Mouse (Mus musculus) lung, embryonic 16.5 days (tissue): ENCODE measurements around the gene Plekhh2. TPM values are rescaled to one million over a fixed set of nuclear protein-coding genes. Genes with fewer than 3 reads are reported as not detected.

Experiments used
- ATAC-seq: fragments of 200-750 bp; cut with Nextera tagmentation; 2 replicates; pipeline ENCODE4 v1.8.0; 2017; ENCODE audit warnings: low read depth, mild to moderate bottlenecking, moderate library complexity
- H3K27ac ChIP-seq: fragments of 300-500 bp; sonication (generic); 2 replicates; pipeline ENCODE4 v1.5.1; 2014; ENCODE audit warnings: mild to moderate bottlenecking, control low read depth, low read length
- H3K27me3 ChIP-seq: fragments of 300-500 bp; sonication (generic); 2 replicates; pipeline ENCODE4 v1.6.1; 2014; ENCODE audit warnings: low read depth, low read length, mixed read lengths; ENCODE audit not compliant: control insufficient read depth, insufficient read depth
- H3K36me3 ChIP-seq: fragments of 300-500 bp; sonication (generic); 2 replicates; pipeline ENCODE4 v1.6.1; 2014; ENCODE audit warnings: low read length; ENCODE audit not compliant: control insufficient read depth, insufficient read depth
- H3K4me1 ChIP-seq: fragments of 300-500 bp; sonication (generic); replicated peaks from 2 replicates; pipeline ENCODE4 v1.6.1; 2014; ENCODE audit warnings: low read length, mixed read lengths; ENCODE audit not compliant: control insufficient read depth, insufficient read depth
- H3K4me2 ChIP-seq: fragments of 300-500 bp; sonication (generic); 2 replicates; pipeline ENCODE4 v1.6.1; 2014; ENCODE audit warnings: low read depth, low read length, control low read depth
- H3K4me3 ChIP-seq: fragments of 300-500 bp; sonication (generic); 2 replicates; pipeline ENCODE4 v1.5.1; 2014; ENCODE audit warnings: mild to moderate bottlenecking, low read length, control low read depth
- H3K9ac ChIP-seq: fragments of 300-500 bp; sonication (generic); 2 replicates; pipeline ENCODE4 v1.6.1; 2014; ENCODE audit warnings: low read length, control low read depth
- H3K9me3 ChIP-seq: fragments of 300-500 bp; sonication (generic); 2 replicates; pipeline ENCODE4 v1.6.1; 2016; ENCODE audit warnings: low read length; ENCODE audit not compliant: control insufficient read depth
- WGBS: fragments of 180-500 bp; shearing (Covaris S2); extraction: QIAGEN DNeasy Blood & Tissue Kit; methylation state at CpG from one replicate; pipeline ENCODE4 v1.1.7; 2014; 5-methylcytosine and 5-hydroxymethylcytosine counted together
- polyA plus RNA-seq: library from polyadenylated mRNA; unstranded; fragments of >200 nt; fragmentation: Nextera tagmentation; extraction: Ambion mirVana; gene quantifications from 2 replicates; pipeline ENCODE4 v1.2.1, GENCODE M21; 2015

Gene Plekhh2
- polyA plus RNA-seq, 1 experiment from 2014 or later, result 10.5 TPM

GRCm38 (mm10) chr17:84576621-84577293 lies 65.1 kb downstream of the Plekhh2 start:
- Histone ChIP-seq H3K27me3 (no peaks in the 10 kb centered on the region), H3K4me2 (no peak overlapping the region), H3K9me3 (no peaks in the 10 kb centered on the region), H3K27ac (no peak overlapping the region), H3K4me3 (no peak overlapping the region), H3K36me3 (peaks cover 11% of the 10 kb centered on the region), H3K9ac (no peak overlapping the region), H3K4me1 (no peaks in the 10 kb centered on the region)
- 72% methylated on average over 16 of the region's 16 CpGs for WGBS
- ATAC-seq, result no peak

DNA sequence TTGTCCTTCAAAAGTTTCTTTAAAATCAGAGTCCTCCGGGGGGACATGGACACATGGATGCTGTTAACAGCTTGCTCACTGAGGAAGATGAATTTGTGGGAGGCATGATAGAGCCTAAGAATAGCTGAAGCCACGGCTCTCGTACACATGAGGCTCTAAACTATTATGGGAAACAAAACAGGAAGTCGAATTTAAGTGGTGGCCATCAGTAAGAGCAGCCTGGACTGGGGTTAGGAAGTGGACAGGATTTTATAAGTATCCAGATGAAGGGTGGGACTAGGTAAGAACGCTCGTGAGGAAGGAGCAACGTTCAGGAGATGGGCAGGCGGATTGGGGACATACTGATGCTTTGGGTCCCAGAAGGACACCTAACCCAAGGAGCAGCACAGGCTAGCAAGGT lies 67.6 kb downstream of the Plekhh2 start:
- Histone ChIP-seq H3K27me3 (no peaks in the 10 kb centered on the region), H3K36me3 (peaks cover 16% of the 10 kb centered on the region), H3K4me3 (no peak overlapping the region), H3K27ac (no peak overlapping the region), H3K9ac (no peak overlapping the region), H3K4me1 (no peaks in the 10 kb centered on the region), H3K4me2 (no peak overlapping the region), H3K9me3 (no peaks in the 10 kb centered on the region)
- no peak for ATAC-seq
- WGBS, result 63% methylated on average over 8 of the region's 8 CpGs

DNA sequence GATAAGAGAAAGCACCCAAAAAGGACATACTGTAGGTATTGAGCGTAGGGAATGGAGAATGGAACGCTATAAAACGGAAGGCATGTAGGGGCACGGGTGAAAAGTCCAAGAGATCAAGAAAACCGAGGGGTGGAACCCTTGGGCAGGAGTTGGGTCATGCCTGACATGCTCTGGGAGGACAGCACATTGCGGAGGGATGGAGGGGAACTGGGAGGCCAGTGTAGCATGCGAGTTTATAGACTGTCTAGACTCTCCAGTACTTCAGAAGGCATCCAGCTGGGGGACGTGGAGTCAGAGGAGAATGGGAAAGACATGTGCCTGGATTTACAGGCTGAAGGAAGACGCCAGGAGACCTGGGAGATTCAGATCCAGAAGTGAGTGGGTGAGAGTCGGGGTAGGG lies 68.1 kb downstream of the Plekhh2 start:
- Histone ChIP-seq H3K27ac (no peak overlapping the region), H3K27me3 (no peaks in the 10 kb centered on the region), H3K4me3 (no peak overlapping the region), H3K9ac (no peak overlapping the region), H3K36me3 (peaks cover 16% of the 10 kb centered on the region), H3K9me3 (no peaks in the 10 kb centered on the region), H3K4me2 (no peak overlapping the region), H3K4me1 (no peaks in the 10 kb centered on the region)
- 81% methylated on average over 10 of the region's 10 CpGs for WGBS
- no peak for ATAC-seq

DNA sequence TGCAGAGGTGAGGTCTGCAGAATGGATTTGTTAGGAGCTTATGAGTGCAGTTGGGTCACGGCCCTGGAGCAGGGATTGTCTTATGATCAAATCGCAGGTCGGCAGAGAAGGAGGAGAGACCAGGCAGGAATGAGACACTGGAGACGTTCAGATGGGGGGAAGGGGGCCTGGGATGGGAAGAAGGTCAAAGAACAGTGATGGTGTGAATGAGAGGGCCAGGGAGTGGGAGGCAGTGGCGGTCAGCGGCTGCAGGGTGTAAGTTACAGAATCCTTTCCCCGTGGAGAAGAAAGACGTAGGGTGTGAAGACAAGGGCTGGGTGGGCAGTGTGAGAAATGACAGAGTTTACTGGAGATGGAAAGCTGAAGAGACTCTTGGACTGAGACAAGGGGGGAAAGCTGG lies 69.1 kb downstream of the Plekhh2 start:
- Histone ChIP-seq H3K4me2 (no peak overlapping the region), H3K9ac (no peak overlapping the region), H3K27me3 (no peaks in the 10 kb centered on the region), H3K27ac (no peak overlapping the region), H3K36me3 (peaks cover 11% of the 10 kb centered on the region), H3K9me3 (no peaks in the 10 kb centered on the region), H3K4me3 (no peak overlapping the region), H3K4me1 (no peaks in the 10 kb centered on the region)
- no peak for ATAC-seq
- WGBS, result 63% methylated on average over 8 of the region's 8 CpGs

DNA sequence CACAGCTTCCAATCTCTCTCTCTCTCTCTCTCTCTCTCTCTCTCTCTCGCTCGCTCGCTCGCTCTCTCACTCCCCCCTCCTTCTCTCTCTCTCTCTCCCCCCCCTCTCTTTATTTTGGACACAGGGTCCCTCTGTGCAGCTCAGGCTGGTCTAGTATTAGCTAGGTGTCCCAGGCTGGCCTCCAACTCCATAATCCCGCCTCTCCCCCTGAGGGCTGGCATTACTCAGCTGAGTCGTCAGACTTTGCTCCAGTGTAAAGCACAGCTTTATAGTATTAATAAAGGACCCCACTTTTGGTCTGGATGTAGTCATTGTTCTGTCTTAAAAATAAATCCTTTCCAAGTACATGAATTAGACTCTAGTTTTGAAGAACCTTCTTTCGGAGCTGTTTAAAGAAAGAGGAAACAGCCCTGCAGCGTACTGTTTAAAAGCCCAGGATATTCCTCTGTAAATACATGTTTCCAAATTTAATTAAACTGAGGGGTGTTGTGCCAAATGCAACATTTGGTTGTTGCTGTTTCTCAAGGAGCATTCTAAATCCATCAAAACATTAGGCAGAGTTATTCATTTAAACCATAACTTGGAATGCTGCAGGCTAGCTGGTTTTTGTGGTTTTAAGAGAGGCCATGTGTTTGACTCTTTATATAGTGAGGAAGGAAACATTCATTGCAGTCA lies 70.2 kb downstream of the Plekhh2 start:
- H3K27me3 ChIP-seq, result no peaks in the 10 kb centered on the region
- peak overlapping the region; percentile 6; the same call in 1 of the 2 replicates for H3K27ac ChIP-seq
- no peak overlapping the region for H3K4me3 ChIP-seq
- WGBS, result 69% methylated on average over 8 of the region's 8 CpGs
- H3K36me3 ChIP-seq, result peaks cover 10% of the 10 kb centered on the region
- ATAC-seq, result 0 out of 2 replicates have a peak, but pooled peaks have one; percentile 41
- no peaks in the 10 kb centered on the region for H3K9me3 ChIP-seq
- no peak overlapping the region for H3K4me2 ChIP-seq
- H3K4me1 ChIP-seq, result no peaks in the 10 kb centered on the region
- no peak overlapping the region for H3K9ac ChIP-seq

- Histone ChIP-seq H3K27ac (no peak overlapping the region), H3K4me1 (no peaks in the 10 kb centered on the region), H3K9ac (no peak overlapping the region), H3K4me2 (no peak overlapping the region), H3K36me3 (peaks cover 8% of the 10 kb centered on the region), H3K9me3 (no peaks in the 10 kb centered on the region), H3K27me3 (no peaks in the 10 kb centered on the region), H3K4me3 (no peak overlapping the region)
- 86% methylated on average over 9 of the region's 9 CpGs for WGBS
- ATAC-seq, result no peak
Measured at GRCm38 (mm10) chr17:84584107-84584506, 72.4 kb downstream of the Plekhh2 start.

DNA sequence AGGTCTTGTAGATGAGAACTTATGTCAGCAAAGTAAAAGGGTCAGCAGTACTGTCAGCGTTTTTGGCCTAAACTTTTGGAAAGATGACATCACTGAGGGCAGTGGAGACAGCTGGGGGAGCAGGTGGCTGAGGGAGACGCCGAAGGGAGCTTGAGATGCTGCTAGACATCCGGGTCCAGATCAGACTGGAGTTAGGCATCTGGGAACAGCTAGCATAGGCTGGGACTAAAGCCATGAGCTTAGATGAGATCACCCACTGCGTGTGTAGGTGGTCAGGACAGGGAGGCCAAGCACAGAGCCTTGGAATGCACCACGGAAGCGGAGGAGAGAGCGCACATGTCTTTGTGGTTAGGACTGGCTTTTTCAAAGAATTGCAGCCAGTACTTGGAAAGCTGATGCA lies 73.4 kb downstream of the Plekhh2 start:
- 77% methylated on average over 8 of the region's 8 CpGs for WGBS
- H3K27ac ChIP-seq, result no peak overlapping the region

DNA sequence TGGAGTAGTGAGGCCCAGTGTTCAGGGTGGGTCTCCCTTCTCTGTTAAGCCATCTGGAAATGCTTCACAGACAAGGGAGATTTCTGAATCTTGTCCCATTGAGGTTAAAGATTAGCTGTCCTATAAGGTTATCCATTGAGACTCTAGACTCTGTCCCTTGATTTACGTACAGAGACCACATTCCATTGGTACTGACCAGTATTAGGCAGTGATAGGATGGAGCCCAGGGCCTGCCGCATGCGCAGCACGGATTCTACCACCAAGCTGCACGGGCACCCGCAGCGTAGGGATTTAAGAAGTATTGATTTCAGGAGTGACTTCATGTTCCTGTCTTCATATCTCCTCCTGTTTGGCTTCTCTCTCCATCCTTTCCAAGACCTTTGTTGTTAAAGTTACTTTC lies 78.4 kb downstream of the Plekhh2 start:
- Histone ChIP-seq H3K9ac (no peak overlapping the region), H3K27ac (no peak overlapping the region), H3K4me3 (no peak overlapping the region), H3K9me3 (no peaks in the 10 kb centered on the region), H3K4me2 (no peak overlapping the region), H3K36me3 (peaks cover 15% of the 10 kb centered on the region), H3K27me3 (no peaks in the 10 kb centered on the region), H3K4me1 (no peaks in the 10 kb centered on the region)
- WGBS, result 90% methylated on average over 7 of the region's 7 CpGs
- no peak for ATAC-seq

More for the DNA sequence above, 73.4 kb downstream of the Plekhh2 start:
- H3K4me1 ChIP-seq, result no peaks in the 10 kb centered on the region
- no peak overlapping the region for H3K9ac ChIP-seq
- no peaks in the 10 kb centered on the region for H3K9me3 ChIP-seq
- H3K27me3 ChIP-seq, result no peaks in the 10 kb centered on the region
- H3K4me3 ChIP-seq, result no peak overlapping the region
- no peak for ATAC-seq
- no peak overlapping the region for H3K4me2 ChIP-seq
- peaks cover 8% of the 10 kb centered on the region for H3K36me3 ChIP-seq

DNA sequence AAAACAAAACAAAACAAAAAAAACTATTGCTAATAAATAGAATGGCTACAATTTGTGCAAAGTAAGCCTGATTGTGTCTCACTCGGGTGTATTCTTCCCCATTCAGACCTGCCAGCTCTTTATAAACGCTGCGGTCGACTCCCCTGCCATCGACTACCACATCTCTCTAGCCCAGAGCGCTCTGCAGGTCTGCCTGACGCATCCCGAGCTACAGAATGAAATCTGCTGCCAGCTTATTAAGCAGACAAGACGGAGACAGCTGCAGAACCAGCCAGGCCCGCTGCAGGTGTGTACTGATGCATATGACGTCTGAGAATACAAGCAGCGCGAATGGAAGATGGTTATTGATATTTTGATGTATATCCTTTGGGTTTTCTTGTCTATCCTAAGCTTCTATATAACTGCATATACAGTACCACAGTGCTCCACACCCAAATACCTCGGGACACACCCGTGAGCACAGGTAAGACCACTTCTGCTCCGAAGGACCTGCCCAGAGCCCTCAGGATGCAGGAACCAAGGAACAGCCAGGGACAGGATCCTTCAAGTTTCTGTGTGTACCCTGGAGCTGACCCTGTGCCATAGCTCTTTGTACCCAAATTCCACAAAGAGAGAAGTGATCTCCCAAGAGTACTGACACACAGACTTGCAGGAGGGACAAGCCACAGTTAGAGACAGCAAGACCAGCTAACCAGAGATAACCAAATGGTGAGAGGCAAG lies 79.9 kb downstream of the Plekhh2 start:
- Histone ChIP-seq H3K4me1 (peaks cover 3% of the 10 kb centered on the region; the same call in 1 of the 2 replicates), H3K27ac (no peak overlapping the region), H3K9me3 (no peaks in the 10 kb centered on the region), H3K4me3 (no peak overlapping the region), H3K4me2 (no peak overlapping the region), H3K9ac (no peak overlapping the region), H3K27me3 (no peaks in the 10 kb centered on the region), H3K36me3 (peaks cover 15% of the 10 kb centered on the region)
- 88% methylated on average over 16 of the region's 16 CpGs for WGBS
- ATAC-seq, result no peak
